Comparison of ENCODE assay signal across 15 mouse cellular contexts in genomic region chr1:4576957-4577356, GRCm38 (mm10).
"Had no signal": no experiment of that assay in that cellular context is flagged by ENCODE, and none has a peak within 500 bp of the region (broad histone marks: within the 10 kb centered on the region; RNA-seq: fewer than 3 reads in every experiment).

No protein-coding gene starts in this region.

- H3K27ac ChIP-seq: neural tube, embryonic 15.5 days; stomach, embryonic 15.5 days; stomach, postnatal 0 days had no signal

- DNase-seq: retina, postnatal 1 day; right cerebral cortex, adult 18-20 months; right cerebral cortex, postnatal 14 days; right cerebral cortex, postnatal 25 days; right cerebral cortex, postnatal 4 days; spleen, adult 18-20 months; thymus, adult 18-20 months; thymus, adult 2 months; thymus, postnatal 14 days; thymus, postnatal 25 days; thymus, postnatal 36 days; thymus, postnatal 4 days had no signal

- H3K36me3 ChIP-seq: neural tube, embryonic 15.5 days; stomach, embryonic 15.5 days had no signal

- H3K27me3 ChIP-seq: stomach, embryonic 15.5 days had no signal

- H3K9me3 ChIP-seq: neural tube, embryonic 15.5 days; stomach, embryonic 15.5 days had no signal

- H3K4me2 ChIP-seq: neural tube, embryonic 15.5 days; stomach, embryonic 15.5 days had no signal

- H3K9ac ChIP-seq: neural tube, embryonic 15.5 days; stomach, embryonic 15.5 days had no signal

- H3K4me3 ChIP-seq: neural tube, embryonic 15.5 days; stomach, embryonic 15.5 days had no signal

- H3K4me1 ChIP-seq: neural tube, embryonic 15.5 days; stomach, embryonic 15.5 days had no signal
